Mouse (Mus musculus) embryonic facial prominence, embryonic 15.5 days (tissue): Measurements from ENCODE around the gene Slc12a8. TPM values are rescaled to one million over a fixed set of nuclear protein-coding genes. Genes with fewer than 3 reads are reported as not detected.
A peak's percentile ranks its signal among the peaks of the same experiment; 100 is the strongest.

ENCODE experiments used
- ATAC-seq: fragments of 200-750 bp; cut with Nextera tagmentation; 2 replicates; pipeline ENCODE4 v1.8.0; 2017; ENCODE audit warnings: low read depth, moderate TSS enrichment; ENCODE audit not compliant: insufficient number of reproducible peaks, low FRiP score, low TSS enrichment
- H3K27ac ChIP-seq: fragments of 300-500 bp; sonication (generic); replicated peaks from 2 replicates; pipeline ENCODE4 v1.5.1; 2015; ENCODE audit warnings: mild to moderate bottlenecking, inconsistent platforms
- H3K27me3 ChIP-seq: fragments of 300-500 bp; sonication (generic); 2 replicates; pipeline ENCODE4 v1.6.1; 2015; ENCODE audit warnings: inconsistent platforms
- H3K36me3 ChIP-seq: fragments of 300-500 bp; sonication (generic); 2 replicates; pipeline ENCODE4 v1.6.1; 2015; ENCODE audit warnings: mild to moderate bottlenecking, inconsistent platforms
- H3K4me1 ChIP-seq: fragments of 300-500 bp; sonication (generic); 2 replicates; pipeline ENCODE4 v1.6.1; 2015; ENCODE audit warnings: inconsistent platforms
- H3K4me2 ChIP-seq: fragments of 300-500 bp; sonication (generic); replicated peaks from 2 replicates; pipeline ENCODE4 v1.6.1; 2015; ENCODE audit warnings: mild to moderate bottlenecking, inconsistent platforms
- H3K4me3 ChIP-seq: fragments of 300-500 bp; sonication (generic); replicated peaks from 2 replicates; pipeline ENCODE4 v1.5.1; 2015; ENCODE audit warnings: mild to moderate bottlenecking, inconsistent platforms
- H3K9ac ChIP-seq: fragments of 300-500 bp; sonication (generic); 2 replicates; pipeline ENCODE4 v1.6.1; 2015; ENCODE audit warnings: inconsistent platforms
- H3K9me3 ChIP-seq: fragments of 300-500 bp; sonication (generic); replicated peaks from 2 replicates; pipeline ENCODE4 v1.6.1; 2016; ENCODE audit warnings: inconsistent platforms
- WGBS: fragments of 180-500 bp; shearing (Covaris S2); methylation state at CpG from one replicate; pipeline ENCODE4 v1.1.7; 2015; 5-methylcytosine and 5-hydroxymethylcytosine counted together
- polyA plus RNA-seq: library from polyadenylated mRNA; unstranded; fragments of >200 nt; fragmentation: Nextera tagmentation; extraction: Ambion mirVana; gene quantifications from 2 replicates; pipeline ENCODE4 v1.2.1, GENCODE M21; 2015

Gene Slc12a8
- polyA plus RNA-seq, 1 experiment from 2014 or later, result 0.91 TPM

- Histone ChIP-seq H3K9ac (no peak overlapping the region), H3K4me2 (no peak overlapping the region), H3K27me3 (no peaks in the 10 kb centered on the region), H3K4me3 (no peak overlapping the region), H3K36me3 (no peaks in the 10 kb centered on the region), H3K4me1 (peaks cover 3% of the 10 kb centered on the region; the same call in 1 of the 2 replicates), H3K27ac (no peak overlapping the region), H3K9me3 (no peaks in the 10 kb centered on the region)
- WGBS, result 90% methylated on average over 1 of the region's 1 CpGs
- no peak for ATAC-seq
Observed at GRCm38 (mm10) chr16:33669072-33669471, 151.9 kb downstream of the Slc12a8 start.

- Histone ChIP-seq H3K27me3 (no peaks in the 10 kb centered on the region), H3K36me3 (no peaks in the 10 kb centered on the region), H3K4me2 (no peak overlapping the region), H3K9me3 (no peaks in the 10 kb centered on the region), H3K9ac (no peak overlapping the region), H3K4me1 (peaks cover 3% of the 10 kb centered on the region; the same call in 1 of the 2 replicates), H3K4me3 (no peak overlapping the region), H3K27ac (peak overlapping the region; percentile 48; the same call in 1 of the 2 replicates)
- ATAC-seq, result no peak
- 63% methylated on average over 3 of the region's 3 CpGs for WGBS
Observed at GRCm38 (mm10) chr16:33670340-33670739, 153.2 kb downstream of the Slc12a8 start.

DNA sequence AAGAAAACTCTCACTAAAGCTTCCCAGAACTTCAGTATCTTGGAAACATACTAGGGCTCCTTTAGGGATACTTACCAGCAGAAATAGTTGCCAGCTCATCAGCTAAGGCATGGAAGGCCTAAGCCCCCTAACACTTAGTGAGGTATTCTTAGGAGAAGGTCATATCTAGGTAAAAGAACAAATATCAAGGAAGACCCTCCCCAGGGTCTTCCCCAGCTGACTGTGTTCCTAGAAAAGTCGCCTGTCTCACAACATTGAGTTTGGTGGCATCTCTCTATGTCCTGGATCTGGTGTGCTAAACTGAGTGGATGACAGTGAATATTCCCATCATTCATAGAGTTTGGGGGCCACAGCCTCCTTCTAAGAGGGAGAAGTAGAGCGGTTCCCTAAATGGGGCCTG lies 153.8 kb downstream of the Slc12a8 start:
- no peak overlapping the region for H3K4me2 ChIP-seq
- H3K9me3 ChIP-seq, result no peaks in the 10 kb centered on the region
- ATAC-seq, result no peak
- peaks cover 3% of the 10 kb centered on the region; the same call in 1 of the 2 replicates for H3K4me1 ChIP-seq
- no peak overlapping the region for H3K4me3 ChIP-seq
- peak overlapping the region; percentile 48; the same call in 1 of the 2 replicates for H3K27ac ChIP-seq
- H3K27me3 ChIP-seq, result no peaks in the 10 kb centered on the region
- no peaks in the 10 kb centered on the region for H3K36me3 ChIP-seq
- 88% methylated on average over 2 of the region's 2 CpGs for WGBS
- H3K9ac ChIP-seq, result no peak overlapping the region

- H3K27ac ChIP-seq, result no peak overlapping the region
- ATAC-seq, result no peak
- H3K9ac ChIP-seq, result no peak overlapping the region
- H3K4me2 ChIP-seq, result no peak overlapping the region
- no peaks in the 10 kb centered on the region for H3K27me3 ChIP-seq
- WGBS, result 90% methylated on average over 4 of the region's 4 CpGs
- H3K4me1 ChIP-seq, result peaks cover 11% of the 10 kb centered on the region; the same call in 1 of the 2 replicates
- H3K9me3 ChIP-seq, result no peaks in the 10 kb centered on the region
- no peak overlapping the region for H3K4me3 ChIP-seq
- H3K36me3 ChIP-seq, result no peaks in the 10 kb centered on the region
Observed at GRCm38 (mm10) chr16:33672188-33672587, 155.1 kb downstream of the Slc12a8 start.

DNA sequence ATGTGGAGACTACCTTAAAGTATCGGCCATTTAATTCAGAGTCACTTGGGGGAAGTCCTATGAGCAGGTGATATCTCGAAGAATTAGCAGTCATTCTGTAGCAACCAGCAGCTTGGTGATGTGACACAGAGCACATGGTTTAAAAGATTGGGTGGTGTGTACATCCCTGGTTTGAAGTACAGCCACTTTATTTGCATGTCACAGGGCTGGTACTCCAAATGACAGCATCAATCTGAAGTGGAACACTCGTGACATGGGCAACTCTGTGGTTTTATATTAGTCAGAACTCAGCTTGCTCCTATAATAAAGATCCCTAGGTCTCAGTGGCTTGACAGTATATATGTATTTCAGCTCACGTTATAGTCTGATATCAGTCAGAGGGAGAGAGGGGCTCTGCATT lies 155.5 kb downstream of the Slc12a8 start:
- H3K27ac ChIP-seq, result no peak overlapping the region
- H3K9ac ChIP-seq, result no peak overlapping the region
- no peak overlapping the region for H3K4me3 ChIP-seq
- H3K27me3 ChIP-seq, result no peaks in the 10 kb centered on the region
- H3K4me1 ChIP-seq, result peaks cover 11% of the 10 kb centered on the region; the same call in 1 of the 2 replicates
- 87% methylated on average over 4 of the region's 4 CpGs for WGBS
- no peaks in the 10 kb centered on the region for H3K36me3 ChIP-seq
- H3K9me3 ChIP-seq, result no peaks in the 10 kb centered on the region
- ATAC-seq, result no peak
- no peak overlapping the region for H3K4me2 ChIP-seq

DNA sequence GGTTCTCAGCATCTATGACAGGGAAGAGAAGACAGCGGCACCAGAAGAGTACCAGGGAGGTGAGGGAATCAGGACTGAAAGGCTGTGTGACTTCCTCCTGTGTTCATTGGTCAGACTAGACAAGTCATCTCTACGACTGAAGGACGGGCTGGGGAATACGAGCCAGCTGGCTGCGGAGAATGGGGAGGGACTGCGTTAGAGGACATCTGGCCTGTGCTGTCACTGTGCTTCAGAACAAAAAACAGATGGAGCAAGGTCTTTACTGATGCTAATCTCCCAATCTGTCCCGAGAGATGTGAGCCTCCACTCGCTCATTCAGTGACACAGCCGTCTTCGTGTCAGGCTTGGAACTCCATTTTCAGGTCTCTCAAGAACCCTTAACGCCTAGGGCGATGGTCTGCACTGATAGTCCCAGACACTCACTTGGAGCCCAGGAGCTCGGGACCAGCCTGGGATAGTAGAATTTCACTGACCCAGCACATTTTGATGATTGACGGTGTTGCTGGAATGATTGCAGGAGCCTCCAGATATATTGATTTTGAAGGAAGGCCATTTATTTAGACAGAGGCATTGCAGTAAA lies 156.5 kb downstream of the Slc12a8 start:
- WGBS, result 47% methylated on average over 14 of the region's 14 CpGs
- H3K9ac ChIP-seq, result no peak overlapping the region
- ATAC-seq, result 0 out of 2 replicates have a peak, but pooled peaks have one; percentile 39
- no peaks in the 10 kb centered on the region for H3K36me3 ChIP-seq
- H3K27ac ChIP-seq, result no peak overlapping the region
- no peak overlapping the region for H3K4me3 ChIP-seq
- no peak overlapping the region for H3K4me2 ChIP-seq
- no peaks in the 10 kb centered on the region for H3K9me3 ChIP-seq
- H3K4me1 ChIP-seq, result peaks cover 11% of the 10 kb centered on the region; the same call in 1 of the 2 replicates
- H3K27me3 ChIP-seq, result no peaks in the 10 kb centered on the region

DNA sequence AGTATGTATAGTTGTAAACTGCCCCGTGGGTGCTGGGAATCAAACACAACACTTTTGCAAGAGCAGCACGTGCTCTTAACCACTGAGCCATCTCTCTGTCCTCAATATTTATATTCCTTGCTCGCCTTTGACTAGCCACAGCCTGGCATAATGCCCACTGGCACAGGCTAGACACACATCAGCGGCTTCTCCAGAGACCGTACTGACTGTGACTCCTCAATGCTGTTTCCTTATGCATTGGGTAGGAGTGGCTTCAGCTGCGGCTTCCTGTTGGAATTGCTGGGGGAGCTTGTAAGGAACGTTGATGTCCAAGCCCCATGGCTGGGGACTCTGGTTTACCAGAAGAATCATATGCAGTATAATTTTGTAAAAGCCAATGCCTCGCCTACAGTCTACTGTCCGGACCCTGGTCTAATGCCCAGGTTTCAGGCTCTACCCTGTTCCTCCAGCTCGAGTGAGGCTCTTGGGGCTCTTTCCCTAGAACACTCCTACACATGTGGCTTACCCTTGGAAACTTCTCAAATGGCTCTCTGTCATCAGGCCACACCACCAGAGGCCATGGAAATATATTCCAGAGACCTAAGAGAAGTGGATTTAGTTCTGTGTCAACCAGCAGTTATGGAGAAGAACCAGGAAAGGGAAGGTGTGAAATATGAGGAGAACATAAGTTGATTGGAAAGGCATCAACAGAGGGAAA lies 158.2 kb downstream of the Slc12a8 start:
- ATAC-seq, result no peak
- H3K4me3 ChIP-seq, result no peak overlapping the region
- no peaks in the 10 kb centered on the region for H3K27me3 ChIP-seq
- peaks cover 11% of the 10 kb centered on the region; the same call in 1 of the 2 replicates for H3K4me1 ChIP-seq
- 87% methylated on average over 10 of the region's 10 CpGs for WGBS
- H3K9me3 ChIP-seq, result no peaks in the 10 kb centered on the region
- no peak overlapping the region for H3K9ac ChIP-seq
- H3K4me2 ChIP-seq, result no peak overlapping the region
- no peaks in the 10 kb centered on the region for H3K36me3 ChIP-seq
- H3K27ac ChIP-seq, result no peak overlapping the region

DNA sequence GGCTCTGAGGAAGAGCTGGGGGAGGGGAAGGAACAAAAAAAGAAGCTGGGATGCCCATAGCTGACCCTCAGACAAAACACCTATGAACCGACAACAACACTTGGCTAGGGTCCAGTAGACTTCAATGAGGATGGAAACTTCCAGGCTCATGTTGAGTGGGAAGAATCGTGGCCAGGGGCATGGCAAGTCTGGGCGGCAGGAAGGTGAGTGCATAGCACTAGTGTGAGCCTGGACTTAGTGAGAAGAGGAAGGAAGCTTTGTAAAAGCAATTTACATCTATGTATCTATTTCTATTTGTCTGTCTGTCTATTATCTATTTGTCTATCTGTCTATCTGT lies 158.7 kb downstream of the Slc12a8 start:
- H3K36me3 ChIP-seq, result no peaks in the 10 kb centered on the region
- WGBS, result 56% methylated on average over 3 of the region's 3 CpGs
- no peak overlapping the region for H3K27ac ChIP-seq
- H3K9ac ChIP-seq, result no peak overlapping the region
- ATAC-seq, result no peak
- no peaks in the 10 kb centered on the region for H3K27me3 ChIP-seq
- no peak overlapping the region for H3K4me2 ChIP-seq
- H3K4me3 ChIP-seq, result no peak overlapping the region
- peaks cover 11% of the 10 kb centered on the region; the same call in 1 of the 2 replicates for H3K4me1 ChIP-seq
- no peaks in the 10 kb centered on the region for H3K9me3 ChIP-seq

DNA sequence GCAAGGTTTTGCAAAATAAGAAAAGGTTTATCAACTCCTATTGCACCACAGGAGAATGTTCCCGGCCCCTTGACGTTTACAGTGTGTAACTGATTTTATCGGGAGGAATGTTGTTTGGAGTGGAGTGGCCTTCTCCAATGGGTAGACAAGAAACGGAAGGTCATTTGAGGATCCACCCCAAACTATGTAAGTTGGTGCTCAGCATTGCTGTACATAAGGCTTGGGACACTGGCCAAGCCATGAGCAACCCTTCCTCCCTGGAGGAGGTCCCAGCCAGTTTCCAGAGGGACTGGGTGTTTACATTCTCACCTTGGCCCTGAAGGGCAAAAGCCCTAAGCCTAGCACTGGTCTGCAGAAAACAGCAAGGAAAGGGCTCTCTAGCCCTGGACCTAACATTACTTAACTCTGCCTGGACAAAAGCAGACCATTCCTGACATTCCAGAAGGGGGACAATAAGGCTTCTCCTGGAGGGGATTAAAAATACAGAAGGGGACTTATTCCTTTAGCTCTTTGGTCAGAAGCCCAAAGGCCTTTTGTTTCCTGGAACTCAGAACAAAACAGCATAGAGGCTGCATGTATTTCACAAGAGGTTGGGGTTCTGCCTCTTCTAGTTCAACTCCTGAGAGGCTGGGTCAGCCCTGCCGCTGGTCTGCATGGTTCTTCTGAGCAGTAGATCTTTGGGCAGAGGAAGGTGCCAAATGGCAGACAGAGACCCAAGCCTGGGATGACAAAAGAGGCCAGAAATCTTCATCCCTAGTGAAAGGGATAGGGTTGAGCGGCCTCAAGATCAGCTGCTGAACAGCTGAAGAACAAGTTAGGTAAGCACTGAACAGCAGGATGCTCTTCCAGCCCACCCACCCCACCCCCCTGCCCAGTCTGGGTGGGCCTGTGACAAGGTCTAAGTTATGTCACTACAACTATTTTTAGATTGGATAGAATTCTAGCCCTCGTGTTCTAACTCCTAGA lies 159.5 kb downstream of the Slc12a8 start:
- no peaks in the 10 kb centered on the region for H3K36me3 ChIP-seq
- ATAC-seq, result no peak
- peaks cover 11% of the 10 kb centered on the region; the same call in 1 of the 2 replicates for H3K4me1 ChIP-seq
- H3K27me3 ChIP-seq, result no peaks in the 10 kb centered on the region
- H3K9ac ChIP-seq, result no peak overlapping the region
- peak overlapping the region; percentile 5; the same call in 1 of the 2 replicates for H3K27ac ChIP-seq
- H3K4me2 ChIP-seq, result no peak overlapping the region
- WGBS, result 54% methylated on average over 7 of the region's 7 CpGs
- H3K9me3 ChIP-seq, result no peaks in the 10 kb centered on the region
- H3K4me3 ChIP-seq, result no peak overlapping the region

DNA sequence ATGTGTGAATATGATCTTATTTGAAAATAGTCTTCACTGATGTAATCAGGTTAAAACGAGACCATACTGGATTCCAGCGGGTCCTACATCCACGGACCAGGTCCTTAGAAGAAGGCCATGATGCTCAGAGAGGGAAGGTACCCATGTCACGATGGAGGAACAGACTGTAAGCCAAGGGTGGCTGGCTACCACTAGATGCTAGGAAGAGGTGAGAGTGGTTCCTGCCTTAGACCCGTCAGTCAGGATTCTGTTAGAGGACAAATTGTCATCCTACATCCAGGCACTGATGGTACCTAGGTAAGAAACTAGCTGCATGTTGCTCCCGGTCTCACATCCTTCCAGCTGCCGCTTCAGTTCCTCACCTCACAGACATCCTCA lies 160.2 kb downstream of the Slc12a8 start:
- WGBS, result 87% methylated on average over 7 of the region's 7 CpGs
- Histone ChIP-seq H3K9me3 (no peaks in the 10 kb centered on the region), H3K4me1 (peaks cover 11% of the 10 kb centered on the region; the same call in 1 of the 2 replicates), H3K27me3 (no peaks in the 10 kb centered on the region), H3K36me3 (no peaks in the 10 kb centered on the region), H3K4me3 (no peak overlapping the region), H3K4me2 (no peak overlapping the region), H3K9ac (no peak overlapping the region), H3K27ac (no peak overlapping the region)
- no peak for ATAC-seq

DNA sequence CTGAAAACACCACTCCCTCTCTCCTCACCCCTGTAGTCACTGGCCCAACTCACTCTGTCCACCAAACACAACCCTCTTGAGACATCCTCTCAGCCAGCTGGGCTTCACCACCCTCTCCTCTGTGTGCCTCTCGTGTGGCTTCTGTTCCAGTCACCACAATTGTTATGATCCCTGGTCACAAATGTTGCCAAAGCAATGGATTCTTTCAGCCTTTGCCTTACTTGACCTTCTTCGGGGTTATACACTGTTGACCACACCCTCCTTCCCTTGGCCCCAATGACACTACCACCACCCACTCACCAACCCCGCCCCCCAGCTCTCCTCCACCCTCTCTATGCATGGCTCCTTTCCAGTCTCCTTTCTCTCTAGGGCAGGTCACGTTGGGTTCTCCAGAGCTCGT lies 160.8 kb downstream of the Slc12a8 start:
- Histone ChIP-seq H3K4me1 (peaks cover 15% of the 10 kb centered on the region; the same call in 1 of the 2 replicates), H3K27me3 (no peaks in the 10 kb centered on the region), H3K4me3 (no peak overlapping the region), H3K9me3 (no peaks in the 10 kb centered on the region), H3K4me2 (no peak overlapping the region), H3K27ac (no peak overlapping the region), H3K36me3 (no peaks in the 10 kb centered on the region), H3K9ac (no peak overlapping the region)
- ATAC-seq, result no peak
- WGBS, result 87% methylated on average over 5 of the region's 5 CpGs
